Mouse (Mus musculus) lung, adult 2 months (tissue): Measurements from ENCODE around the gene Fndc3b.

ENCODE experiments used
- CTCF ChIP-seq: fragments of 200-500 bp; IDR thresholded peaks from 2 replicates; pipeline ENCODE4 v1.5.1; 2011; ENCODE audit warnings: mild to moderate bottlenecking, low read length, control low read depth; ENCODE audit not compliant: insufficient read depth
- POLR2A ChIP-seq: fragments of 200-500 bp; IDR thresholded peaks from 2 replicates; pipeline ENCODE4 v1.6.1; 2011; ENCODE audit warnings: low read depth, mild to moderate bottlenecking, control low read depth, low read length, borderline replicate concordance; ENCODE audit errors: extremely low read depth

DNA sequence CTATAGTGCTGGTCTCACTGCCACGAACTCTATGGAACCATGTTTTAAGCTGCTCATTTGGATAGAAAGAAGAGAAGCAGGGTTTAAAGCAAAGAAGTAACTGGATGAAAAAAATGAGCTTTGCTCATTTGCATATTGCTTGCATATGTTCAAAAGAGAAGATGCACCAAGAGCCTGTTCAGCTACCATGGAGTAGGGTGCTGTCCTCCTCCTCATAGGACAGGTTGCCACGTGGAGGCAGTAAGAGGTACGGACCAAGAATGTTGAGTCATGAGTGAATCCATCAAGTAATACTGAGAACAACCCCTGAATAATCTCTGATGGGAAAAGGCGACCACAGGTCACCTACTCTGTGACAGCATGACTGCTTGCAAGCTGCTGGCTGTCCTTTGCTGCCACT lies 226.0 kb downstream of the Fndc3b start:
- TF ChIP-seq POLR2A: no peak
- TF ChIP-seq CTCF: no peak
